Mouse (Mus musculus): ENCODE results near the gene Hoxa10.

GRCm38 (mm10) chr6:52235267-52235666 is 5.4 kb downstream of the Hoxa10 start:
- no peak for TF ChIP-seq POLR2A (IDR thresholded peaks at IDR 0.05; ENCODE audit: insufficient read length, low read depth)
- no peak for TF ChIP-seq POLR2AphosphoS2 (IDR thresholded peaks at IDR 0.05; ENCODE audit: insufficient read length, low read depth)
- no peak for TF ChIP-seq MAX (IDR thresholded peaks at IDR 0.05; ENCODE audit: low read depth)
- TF ChIP-seq MYOD1 (IDR thresholded peaks at IDR 0.05; ENCODE audit: control insufficient read depth in 1 of 3, insufficient read length in 2 of 3, low read depth in 2 of 3): no peak
- no peak for TF ChIP-seq REST (IDR thresholded peaks at IDR 0.05; ENCODE audit: insufficient read depth, insufficient read length)
